Mouse (Mus musculus) v-Abl transformed pro-B cells (cell line): Measurements from ENCODE around the gene Bpifa5.
"Not testable (repeated sequence)": the region's sequence is repeated elsewhere in the genome, so short reads cannot be mapped to it uniquely, and the experiment has no call there.

Experiments used
- in situ Hi-C, 2 experiments: fragments of 400-800 bp; cut with MboI; formaldehyde crosslinking; loops; one replicate each; pipeline ENCODE4 v1.15.1; 2025; ENCODE audit not compliant: unreplicated experiment in 2 of 2

The Bpifa5 gene

GRCm38 (mm10) chr2:154162307-154162706 is at the start of gene Bpifa5:
Gene Bpifa5 (plus strand): TSS chr2:154162607.
- in situ Hi-C loops, result no loop called here

GRCm38 (mm10) chr2:154117381-154117780 is 45.0 kb upstream of the Bpifa5 start:
- in situ Hi-C loops, result no loop called here

GRCm38 (mm10) chr2:154130120-154130519 is 32.3 kb upstream of the Bpifa5 start, which contains the start of gene Bpifa3:
Gene Bpifa3 (plus strand): TSS chr2:154130336.
- in situ Hi-C loops, result no loop called here

- in situ Hi-C loops, result no loop called here
Observed at GRCm38 (mm10) chr2:154142580-154142979, 19.8 kb upstream of the Bpifa5 start, which contains the start of gene Bpifa1. Gene Bpifa1 (plus strand): TSS chr2:154142880.

GRCm38 (mm10) chr2:154143735-154144134 is 18.7 kb upstream of the Bpifa5 start:
- in situ Hi-C loops, result no loop called here

- in situ Hi-C loops, result no loop called here
Observed at GRCm38 (mm10) chr2:154147496-154147895, 14.9 kb upstream of the Bpifa5 start.

GRCm38 (mm10) chr2:154158433-154158832 is 4.0 kb upstream of the Bpifa5 start:
- in situ Hi-C loops, result no loop called here

GRCm38 (mm10) chr2:154163306-154163705 is 899 bp downstream of the Bpifa5 start:
- in situ Hi-C loops, result no loop called here

GRCm38 (mm10) chr2:154169172-154169571 is 6.8 kb downstream of the Bpifa5 start:
- in situ Hi-C loops, result no loop called here

GRCm38 (mm10) chr2:154171621-154172020 is 9.2 kb downstream of the Bpifa5 start:
- in situ Hi-C loops, result no loop called here

- in situ Hi-C loops, result no loop called here
Observed at GRCm38 (mm10) chr2:154173313-154173712, 10.9 kb downstream of the Bpifa5 start.

GRCm38 (mm10) chr2:154181900-154182299 is 19.5 kb downstream of the Bpifa5 start:
- in situ Hi-C loops, result not testable (repeated sequence)

GRCm38 (mm10) chr2:154183061-154183460 is 20.7 kb downstream of the Bpifa5 start:
- in situ Hi-C loops, result not testable (repeated sequence)

- in situ Hi-C loops, result no loop called here
Observed at GRCm38 (mm10) chr2:154185319-154185718, 22.9 kb downstream of the Bpifa5 start.

GRCm38 (mm10) chr2:154185748-154186147 is 23.3 kb downstream of the Bpifa5 start:
- in situ Hi-C loops, result no loop called here

- in situ Hi-C loops, result no loop called here
Observed at GRCm38 (mm10) chr2:154187468-154187867, 25.1 kb downstream of the Bpifa5 start.

- in situ Hi-C loops, result no loop called here
Observed at GRCm38 (mm10) chr2:154189877-154190434, 27.5 kb downstream of the Bpifa5 start.

GRCm38 (mm10) chr2:154190546-154191258 is 28.3 kb downstream of the Bpifa5 start, which contains the start of gene Bpifb1:
Gene Bpifb1 (plus strand): TSS chr2:154190818.
- in situ Hi-C loops, result no loop called here

GRCm38 (mm10) chr2:154192141-154192540 is 29.7 kb downstream of the Bpifa5 start:
- in situ Hi-C loops, result no loop called here

GRCm38 (mm10) chr2:154193071-154193470 is 30.7 kb downstream of the Bpifa5 start:
- in situ Hi-C loops, result no loop called here

GRCm38 (mm10) chr2:154193994-154194504 is 31.6 kb downstream of the Bpifa5 start:
- in situ Hi-C loops, result no loop called here

- in situ Hi-C loops, result no loop called here
Observed at GRCm38 (mm10) chr2:154197036-154197435, 34.6 kb downstream of the Bpifa5 start.
